Mouse (Mus musculus): ENCODE measurements around the gene Vmn1r27. TPM values are rescaled to one million over a fixed set of nuclear protein-coding genes. Genes with fewer than 3 reads are reported as not detected.

Vmn1r27 gene
- polyA plus RNA-seq (2012; rRNA removed): not detected in 2 replicates
- not detected in 2 replicates for polyA plus RNA-seq (2014; fragmentation: Nextera tagmentation; extraction: Ambion mirVana)

GRCm38 (mm10) chr6:58218721-58219120, at the start of gene Vmn1r27:
TSS of gene Vmn1r27 (minus strand) at chr6:58218821.
- Histone ChIP-seq H3K27ac (no peak within 1 kb of the TSS), H3K9me3 (ENCODE audit: control insufficient read depth, low read length) (no peaks in the 10 kb centered on the region), H3K9ac (replicated peaks) (no peak within 1 kb of the TSS), H3K36me3 (replicated peaks; ENCODE audit: control insufficient read depth, insufficient read depth, low read depth) (no peaks in the 10 kb centered on the region), H3K4me3 (ENCODE audit: insufficient read depth in 1 of 2, low read depth in 2 of 2, low read length in 2 of 2) (no peak within 1 kb of the TSS), H3K27me3 (ENCODE audit: control insufficient read depth, insufficient read depth, low read length) (no peaks in the 10 kb centered on the region), H3K4me1 (replicated peaks; ENCODE audit: control insufficient read depth in 2 of 2, insufficient read depth in 2 of 2, low read length in 1 of 2) (no peaks in the 10 kb centered on the region), H3K4me2 (ENCODE audit: low read depth) (no peak within 1 kb of the TSS)
- DNase-seq (ENCODE audit: low read depth in 3 of 3, low spot score in 3 of 3) (no peak), ATAC-seq (ENCODE audit: insufficient read depth) (no peak)
- 42% methylated on average over 2 of the region's 2 CpGs for WGBS (ENCODE audit: insufficient replicate concordance)
- TF ChIP-seq CTCF (IDR thresholded peaks at IDR 0.05; ENCODE audit: low read depth) (no peak), EP300 (IDR thresholded peaks at IDR 0.05; ENCODE audit: low read depth) (no peak)

GRCm38 (mm10) chr6:58261737-58262136, 43.1 kb upstream of the Vmn1r27 start, which contains the start of gene Vmn1r28:
TSS of gene Vmn1r28 (plus strand) at chr6:58262037.
- no peak for ATAC-seq (ENCODE audit: insufficient read depth)
- Histone ChIP-seq H3K4me3 (ENCODE audit: insufficient read depth in 1 of 2, low read depth in 2 of 2, low read length in 2 of 2) (no peak within 1 kb of the TSS), H3K36me3 (replicated peaks; ENCODE audit: control insufficient read depth, insufficient read depth, low read depth) (no peaks in the 10 kb centered on the region), H3K27ac (no peak within 1 kb of the TSS), H3K9ac (replicated peaks) (no peak within 1 kb of the TSS), H3K4me2 (ENCODE audit: low read depth) (no peak within 1 kb of the TSS), H3K4me1 (replicated peaks; ENCODE audit: control insufficient read depth in 2 of 2, insufficient read depth in 2 of 2, low read length in 1 of 2) (no peaks in the 10 kb centered on the region), H3K27me3 (ENCODE audit: control insufficient read depth, insufficient read depth, low read length) (no peaks in the 10 kb centered on the region), H3K9me3 (ENCODE audit: control insufficient read depth, low read length) (no peaks in the 10 kb centered on the region)
- WGBS (ENCODE audit: insufficient replicate concordance): 58% methylated on average over 1 of the region's 1 CpGs
- TF ChIP-seq CTCF (IDR thresholded peaks at IDR 0.05; ENCODE audit: low read depth) (no peak), EP300 (IDR thresholded peaks at IDR 0.05; ENCODE audit: low read depth) (no peak)
- no peak for DNase-seq (ENCODE audit: low read depth in 3 of 3, low spot score in 3 of 3)

GRCm38 (mm10) chr6:58216119-58216518, 2.5 kb downstream of the Vmn1r27 start:
- no peak overlapping the region for H3K4me3 ChIP-seq (ENCODE audit: insufficient read depth in 1 of 2, low read depth in 2 of 2, low read length in 2 of 2)
- no peaks in the 10 kb centered on the region for H3K9me3 ChIP-seq (ENCODE audit: control insufficient read depth, low read length)
- no peak overlapping the region for H3K27ac ChIP-seq
- WGBS (ENCODE audit: insufficient replicate concordance): 42% methylated on average over 2 of the region's 2 CpGs
- DNase-seq (ENCODE audit: low read depth in 3 of 3, low spot score in 3 of 3): no peak
- no peaks in the 10 kb centered on the region for H3K4me1 ChIP-seq (replicated peaks; ENCODE audit: control insufficient read depth in 2 of 2, insufficient read depth in 2 of 2, low read length in 1 of 2)
- H3K27me3 ChIP-seq (ENCODE audit: control insufficient read depth, insufficient read depth, low read length): no peaks in the 10 kb centered on the region
- TF ChIP-seq EP300 (IDR thresholded peaks at IDR 0.05; ENCODE audit: low read depth) (no peak), CTCF (IDR thresholded peaks at IDR 0.05; ENCODE audit: low read depth) (no peak)
- no peak overlapping the region for H3K9ac ChIP-seq (replicated peaks)
- no peak for ATAC-seq (ENCODE audit: insufficient read depth)
- no peaks in the 10 kb centered on the region for H3K36me3 ChIP-seq (replicated peaks; ENCODE audit: control insufficient read depth, insufficient read depth, low read depth)
- no peak overlapping the region for H3K4me2 ChIP-seq (ENCODE audit: low read depth)

Other genes starting within 250 kb of the Vmn1r27 start
- gene Vmn1r25, start 238.0 kb downstream of the Vmn1r27 start, polyA plus RNA-seq (2012; rRNA removed): not detected in 2 replicates
- not detected in 2 replicates for gene Vmn1r25, start 238.0 kb downstream of the Vmn1r27 start, polyA plus RNA-seq (2014; fragmentation: Nextera tagmentation; extraction: Ambion mirVana)
- gene Vmn1r26, start 203.7 kb downstream of the Vmn1r27 start, polyA plus RNA-seq (2012; rRNA removed): not detected in 2 replicates
- gene Vmn1r26, start 203.7 kb downstream of the Vmn1r27 start, polyA plus RNA-seq (2014; fragmentation: Nextera tagmentation; extraction: Ambion mirVana): not detected in 2 replicates
- not detected in 2 replicates for gene Vmn1r28, start 43.2 kb upstream of the Vmn1r27 start, polyA plus RNA-seq (2012; rRNA removed)
- gene Vmn1r28, start 43.2 kb upstream of the Vmn1r27 start, polyA plus RNA-seq (2014; fragmentation: Nextera tagmentation; extraction: Ambion mirVana): not detected in 2 replicates
- gene Vmn1r29, start 82.7 kb upstream of the Vmn1r27 start, polyA plus RNA-seq (2012; rRNA removed): not detected in 2 replicates
- not detected in 2 replicates for gene Vmn1r29, start 82.7 kb upstream of the Vmn1r27 start, polyA plus RNA-seq (2014; fragmentation: Nextera tagmentation; extraction: Ambion mirVana)
- not detected in 2 replicates for gene Vmn1r30, start 224.6 kb upstream of the Vmn1r27 start, polyA plus RNA-seq (2012; rRNA removed)
- not detected in 2 replicates for gene Vmn1r30, start 224.6 kb upstream of the Vmn1r27 start, polyA plus RNA-seq (2014; fragmentation: Nextera tagmentation; extraction: Ambion mirVana)